Mouse (Mus musculus): ENCODE data around the gene Ttc30b. TPM values are rescaled to one million over a fixed set of nuclear protein-coding genes. Genes with fewer than 3 reads are reported as not detected.

Gene Ttc30b
- polyA plus RNA-seq, 1 experiment = 5.5 TPM

GRCm38 (mm10) chr2:75974131-75974530 lies 35.7 kb upstream of the Ttc30b start:
- TF ChIP-seq POLR2A (IDR thresholded peaks at IDR 0.05; ENCODE audit: borderline replicate concordance, low read depth, low read length) = no peak
- no peak for TF ChIP-seq CTCF (IDR thresholded peaks at IDR 0.05; ENCODE audit: low read depth, low read length)
- Histone ChIP-seq H3K4me1 (ENCODE audit: control insufficient read depth, insufficient read depth, low read length) (peaks cover 6% of the 10 kb centered on the region), H3K4me3 (ENCODE audit: insufficient read depth, low read length) (no peak overlapping the region), H3K27ac (ENCODE audit: insufficient read depth, low read depth, low read length) (no peak overlapping the region)

GRCm38 (mm10) chr2:75964972-75965371 lies 26.6 kb upstream of the Ttc30b start:
- no peak overlapping the region for H3K27ac ChIP-seq (ENCODE audit: insufficient read depth, low read depth, low read length)
- no peak for TF ChIP-seq CTCF (IDR thresholded peaks at IDR 0.05; ENCODE audit: low read depth, low read length)
- no peak for TF ChIP-seq POLR2A (IDR thresholded peaks at IDR 0.05; ENCODE audit: borderline replicate concordance, low read depth, low read length)
- H3K4me1 ChIP-seq (ENCODE audit: control insufficient read depth, insufficient read depth, low read length) = peaks cover 10% of the 10 kb centered on the region
- H3K4me3 ChIP-seq (ENCODE audit: insufficient read depth, low read length) = peak overlapping the region; percentile 44

- Histone ChIP-seq H3K4me3 (ENCODE audit: insufficient read depth, low read length) (peak overlapping the region; percentile 44), H3K27ac (ENCODE audit: insufficient read depth, low read depth, low read length) (no peak overlapping the region), H3K4me1 (ENCODE audit: control insufficient read depth, insufficient read depth, low read length) (peaks cover 10% of the 10 kb centered on the region)
- TF ChIP-seq CTCF (IDR thresholded peaks at IDR 0.05; ENCODE audit: low read depth, low read length) = peak; percentile 59; the same call in 1 of the 2 replicates
- TF ChIP-seq POLR2A (IDR thresholded peaks at IDR 0.05; ENCODE audit: borderline replicate concordance, low read depth, low read length) = no peak
These were observed 26.1 kb upstream of the Ttc30b start for GRCm38 (mm10) chr2:75964512-75964911.

GRCm38 (mm10) chr2:75964051-75964450 lies 25.7 kb upstream of the Ttc30b start:
- Histone ChIP-seq H3K4me1 (ENCODE audit: control insufficient read depth, insufficient read depth, low read length) (peaks cover 10% of the 10 kb centered on the region), H3K27ac (ENCODE audit: insufficient read depth, low read depth, low read length) (no peak overlapping the region), H3K4me3 (ENCODE audit: insufficient read depth, low read length) (peak overlapping the region; percentile 44)
- TF ChIP-seq POLR2A (IDR thresholded peaks at IDR 0.05; ENCODE audit: borderline replicate concordance, low read depth, low read length) = no peak

- no peak overlapping the region for H3K27ac ChIP-seq (ENCODE audit: insufficient read depth, low read depth, low read length)
- no peak overlapping the region for H3K4me3 ChIP-seq (ENCODE audit: insufficient read depth, low read length)
- H3K4me1 ChIP-seq (ENCODE audit: control insufficient read depth, insufficient read depth, low read length) = peaks cover 10% of the 10 kb centered on the region
- TF ChIP-seq POLR2A (IDR thresholded peaks at IDR 0.05; ENCODE audit: borderline replicate concordance, low read depth, low read length) (no peak), CTCF (IDR thresholded peaks at IDR 0.05; ENCODE audit: low read depth, low read length) (no peak)
These were observed 24.9 kb upstream of the Ttc30b start for GRCm38 (mm10) chr2:75963211-75963840.

- no peak overlapping the region for H3K27ac ChIP-seq (ENCODE audit: insufficient read depth, low read depth, low read length)
These were observed 22.3 kb upstream of the Ttc30b start for GRCm38 (mm10) chr2:75960366-75961330.

GRCm38 (mm10) chr2:75959850-75960365 lies 21.5 kb upstream of the Ttc30b start:
- Histone ChIP-seq H3K27ac (ENCODE audit: insufficient read depth, low read depth, low read length) (no peak overlapping the region), H3K4me1 (ENCODE audit: control insufficient read depth, insufficient read depth, low read length) (peaks cover 10% of the 10 kb centered on the region), H3K4me3 (ENCODE audit: insufficient read depth, low read length) (no peak overlapping the region)
- no peak for TF ChIP-seq CTCF (IDR thresholded peaks at IDR 0.05; ENCODE audit: low read depth, low read length)
- no peak for TF ChIP-seq POLR2A (IDR thresholded peaks at IDR 0.05; ENCODE audit: borderline replicate concordance, low read depth, low read length)

More at GRCm38 (mm10) chr2:75960366-75961330, 22.3 kb upstream of the Ttc30b start:
- TF ChIP-seq POLR2A (IDR thresholded peaks at IDR 0.05; ENCODE audit: borderline replicate concordance, low read depth, low read length) (no peak), CTCF (IDR thresholded peaks at IDR 0.05; ENCODE audit: low read depth, low read length) (no peak)
- Histone ChIP-seq H3K4me3 (ENCODE audit: insufficient read depth, low read length) (no peak overlapping the region), H3K4me1 (ENCODE audit: control insufficient read depth, insufficient read depth, low read length) (peaks cover 10% of the 10 kb centered on the region)

- Histone ChIP-seq H3K27ac (ENCODE audit: insufficient read depth, low read depth, low read length) (no peak overlapping the region), H3K4me1 (ENCODE audit: control insufficient read depth, insufficient read depth, low read length) (peaks cover 10% of the 10 kb centered on the region), H3K4me3 (ENCODE audit: insufficient read depth, low read length) (no peak overlapping the region)
- TF ChIP-seq POLR2A (IDR thresholded peaks at IDR 0.05; ENCODE audit: borderline replicate concordance, low read depth, low read length) = no peak
- no peak for TF ChIP-seq CTCF (IDR thresholded peaks at IDR 0.05; ENCODE audit: low read depth, low read length)
These were observed 20.9 kb upstream of the Ttc30b start for GRCm38 (mm10) chr2:75959183-75959849.

GRCm38 (mm10) chr2:75955709-75956108 lies 17.3 kb upstream of the Ttc30b start:
- H3K4me3 ChIP-seq (ENCODE audit: insufficient read depth, low read length) = no peak overlapping the region
- H3K27ac ChIP-seq (ENCODE audit: insufficient read depth, low read depth, low read length) = no peak overlapping the region
- peaks cover 4% of the 10 kb centered on the region; the same call in 1 of the 2 replicates for H3K4me1 ChIP-seq (ENCODE audit: control insufficient read depth, insufficient read depth, low read length)
- TF ChIP-seq CTCF (IDR thresholded peaks at IDR 0.05; ENCODE audit: low read depth, low read length) (no peak), POLR2A (IDR thresholded peaks at IDR 0.05; ENCODE audit: borderline replicate concordance, low read depth, low read length) (no peak)

Measured in bone marrow macrophage, adult 2 months (primary cell).